Mouse (Mus musculus) spleen, postnatal 4 days (tissue): Measurements from ENCODE around the gene Olfr1145.

Experiments used
- DNase-seq, 2 experiments: peaks; one replicate each; pipeline ENCODE4 v3.0.0; 2022; ENCODE audit warnings: low spot score in 2 of 2

The Olfr1145 gene

DNA sequence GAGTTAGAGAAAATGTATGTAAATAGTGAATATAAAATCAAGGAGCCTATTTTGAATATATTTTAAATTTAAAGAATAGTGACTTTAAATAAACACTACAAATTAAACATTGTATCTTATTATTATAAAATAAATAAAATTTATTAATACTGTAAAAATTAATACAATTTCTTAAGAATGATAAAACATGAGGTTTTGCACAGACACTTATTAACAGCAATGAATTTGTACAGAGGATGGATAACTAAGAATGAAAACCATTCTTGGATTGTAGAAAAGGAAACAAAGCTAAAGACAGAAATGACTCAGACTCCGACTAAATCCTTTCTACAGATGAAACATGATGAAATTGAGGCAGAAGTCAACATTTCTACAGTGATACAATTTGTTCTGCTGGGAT is at the start of gene Olfr1145:
Olfr1145 (plus strand) TSS at position 301 of the 400 bp plus-strand sequence.
- DNase-seq, result no peak

DNA sequence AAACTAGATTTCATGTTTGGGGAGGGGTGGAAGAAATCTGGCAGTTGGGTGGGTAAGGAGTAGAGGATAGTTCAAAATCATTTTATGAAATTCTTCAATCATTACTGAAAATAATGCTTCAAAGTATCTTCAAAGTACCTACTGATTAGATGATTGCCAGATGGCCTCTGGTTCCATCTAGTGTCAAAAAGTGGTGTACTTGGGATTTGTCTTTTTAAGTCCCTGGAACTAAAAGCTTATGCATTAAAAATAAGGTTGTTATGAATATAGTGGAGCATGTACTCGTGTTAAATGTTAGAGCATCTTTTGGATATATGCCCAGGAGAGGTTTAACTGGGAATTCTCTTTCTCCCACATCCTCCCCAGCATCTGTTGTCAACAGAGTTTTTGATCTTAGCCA is 33.5 kb upstream of the Olfr1145 start:
- no peak for DNase-seq

DNA sequence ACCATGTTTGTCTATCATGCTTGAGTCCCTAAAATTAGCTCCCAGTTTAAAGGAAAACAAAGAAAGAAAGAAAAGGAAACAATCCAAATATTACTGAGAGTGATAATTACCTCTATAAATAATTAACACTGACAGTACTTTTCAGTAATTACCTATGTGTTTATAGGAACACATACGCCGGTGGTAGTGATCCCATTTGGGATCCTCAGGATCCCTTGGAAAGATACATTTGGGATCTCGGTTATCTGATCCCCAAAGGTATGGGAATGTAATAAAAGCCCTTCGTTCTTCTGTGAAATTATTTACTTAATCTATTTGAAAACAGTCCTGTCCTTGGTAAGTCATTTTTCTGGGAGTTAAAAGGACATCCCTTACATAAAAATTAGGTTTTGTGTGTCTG is 30.4 kb upstream of the Olfr1145 start, which contains the start of gene Olfr152:
Olfr152 (plus strand) TSS at position 301 of the 400 bp plus-strand sequence.
- no peak for DNase-seq

DNA sequence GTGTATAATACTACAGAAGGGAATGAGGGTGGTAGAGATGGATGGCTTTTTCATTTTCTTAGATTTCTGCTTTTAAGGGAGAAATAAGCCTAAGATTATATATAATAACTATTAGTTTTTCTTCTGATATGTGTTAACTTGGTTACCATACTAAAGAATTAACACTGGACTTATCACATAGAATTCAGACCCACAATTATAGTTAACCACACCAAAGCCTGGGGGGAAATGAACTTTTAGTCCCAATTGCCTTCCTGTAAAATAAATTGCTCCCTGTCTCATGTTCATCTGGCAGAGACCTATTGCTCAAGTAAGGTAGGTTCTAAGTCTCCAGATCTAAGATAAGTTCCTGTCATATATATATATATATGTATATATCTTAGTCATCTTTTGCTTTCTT is 9.3 kb upstream of the Olfr1145 start, which contains the start of gene Olfr1143:
Olfr1143 (plus strand) TSS at position 301 of the 400 bp plus-strand sequence.
- no peak for DNase-seq

GRCm38 (mm10) chr2:87830233-87830632 is 20.6 kb downstream of the Olfr1145 start, which contains the start of gene Olfr1148:
TSS of gene Olfr1148 (plus strand) at chr2:87830533.
- DNase-seq, result no peak

GRCm38 (mm10) chr2:87843693-87844092 is 34.1 kb downstream of the Olfr1145 start, which contains the start of gene Olfr1150-ps1:
TSS of gene Olfr1150-ps1 (plus strand) at chr2:87843993.
- DNase-seq, result no peak

DNA sequence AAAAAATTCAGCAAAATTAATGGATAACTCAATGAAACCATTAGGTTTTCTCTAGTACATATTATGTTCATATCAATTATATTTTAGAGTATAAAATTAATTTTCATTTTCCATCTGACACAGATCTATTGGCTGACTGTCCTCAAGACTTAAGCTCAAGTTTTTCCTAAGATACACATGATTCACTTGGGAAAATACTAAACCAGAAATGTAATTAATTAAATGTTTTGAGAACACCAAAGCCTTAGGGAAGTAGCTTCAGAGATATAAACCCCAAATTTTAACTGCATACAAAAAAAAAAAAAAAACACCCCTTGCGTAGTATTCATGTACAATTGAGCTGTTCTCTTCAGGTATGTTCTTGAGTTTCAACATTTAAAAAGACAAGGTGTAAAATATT is 45.9 kb downstream of the Olfr1145 start, which contains the start of gene Olfr1151:
Olfr1151 (plus strand) TSS at position 301 of the 400 bp plus-strand sequence.
- DNase-seq, result no peak
